ENCODE assay signal across 28 mouse cellular contexts in genomic region chr1:36841806-36842205, GRCm38 (mm10).
A peak's percentile ranks its signal among the peaks of the same experiment; 100 is the strongest.
DNase-seq lines count a peak whose midpoint lies in the region; ATAC-seq and TF ChIP-seq lines count a peak whose summit lies in the region.
"Had no signal": no experiment of that assay in that cellular context is flagged by ENCODE, and none has a peak within 500 bp of the region (broad histone marks: within the 10 kb centered on the region; RNA-seq: fewer than 3 reads in every experiment).

No protein-coding gene starts in this region.

- WGBS in embryonic facial prominence, embryonic 14.5 days: 61% methylated on average over 1 of the region's 1 CpGs
- 59% methylated on average over 1 of the region's 1 CpGs for WGBS in embryonic facial prominence, embryonic 10.5 days
- 56% methylated on average over 1 of the region's 1 CpGs for WGBS in heart, adult 2 months

- H3K36me3 ChIP-seq in embryonic facial prominence, embryonic 14.5 days (ENCODE audit: control insufficient read depth, insufficient read depth, low read length): peaks cover 36% of the 10 kb centered on the region
- H3K36me3 ChIP-seq in embryonic facial prominence, embryonic 10.5 days (replicated peaks): peaks cover 47% of the 10 kb centered on the region
- peaks cover 18% of the 10 kb centered on the region for H3K36me3 ChIP-seq in heart, adult 2 months (ENCODE audit: control insufficient read depth, insufficient read depth, low read length)

- no peak for ATAC-seq in embryonic facial prominence, embryonic 14.5 days (ENCODE audit: low read depth)
- ATAC-seq: activated CD4-positive, CD25-positive, alpha-beta regulatory T cell, adult 4 months; CD4-positive, CD25-positive, alpha-beta regulatory T cell, adult 4 months; forebrain, embryonic 13.5 days; forebrain, embryonic 16.5 days; hindbrain, postnatal 0 days; inflammation-experienced regulatory T-cells, adult 6 months; intestine, embryonic 16.5 days had no signal

- no peaks in the 10 kb centered on the region for H3K27me3 ChIP-seq in embryonic facial prominence, embryonic 14.5 days (replicated peaks; ENCODE audit: control insufficient read depth, insufficient read depth, low read length)
- H3K27me3 ChIP-seq in embryonic facial prominence, embryonic 10.5 days (replicated peaks; ENCODE audit: low read depth, poor library complexity, severe bottlenecking): no peaks in the 10 kb centered on the region
- no peaks in the 10 kb centered on the region for H3K27me3 ChIP-seq in heart, adult 2 months (ENCODE audit: control insufficient read depth, insufficient read depth, low read length)
- H3K27me3 ChIP-seq: embryonic facial prominence, embryonic 13.5 days; forebrain, embryonic 13.5 days; heart, embryonic 12.5 days; heart, embryonic 15.5 days had no signal

- no peak for TF ChIP-seq POLR2A in heart, adult 2 months (IDR thresholded peaks at IDR 0.05; ENCODE audit: insufficient read depth, low read depth, low read length)

- no peak for TF ChIP-seq CTCF in heart, adult 2 months (IDR thresholded peaks at IDR 0.05)

- no peak for TF ChIP-seq EP300 in heart, adult 2 months (IDR thresholded peaks at IDR 0.05; ENCODE audit: insufficient read depth, low read depth, low read length)

- H3K9ac ChIP-seq in embryonic facial prominence, embryonic 14.5 days (ENCODE audit: low read depth, low read length): no peak overlapping the region
- H3K9ac ChIP-seq in heart, adult 2 months (ENCODE audit: low read depth, low read length): no peak overlapping the region
- H3K9ac ChIP-seq: embryonic facial prominence, embryonic 13.5 days; forebrain, embryonic 13.5 days; heart, embryonic 12.5 days; heart, embryonic 15.5 days; hindbrain, embryonic 14.5 days had no signal

- no peak overlapping the region for H3K27ac ChIP-seq in embryonic facial prominence, embryonic 14.5 days (replicated peaks; ENCODE audit: low read depth, low read length)
- no peak overlapping the region for H3K27ac ChIP-seq in embryonic facial prominence, embryonic 10.5 days (replicated peaks)
- H3K27ac ChIP-seq in heart, adult 2 months: peak overlapping the region; percentile 16; the same call in 1 of the 2 replicates
- H3K27ac ChIP-seq: embryonic facial prominence, embryonic 13.5 days; forebrain, embryonic 10.5 days; forebrain, embryonic 13.5 days; heart, embryonic 15.5 days; hindbrain, embryonic 14.5 days; hindbrain, postnatal 0 days had no signal

- H3K9me3 ChIP-seq in embryonic facial prominence, embryonic 14.5 days (ENCODE audit: control insufficient read depth, low read length): no peaks in the 10 kb centered on the region
- no peaks in the 10 kb centered on the region for H3K9me3 ChIP-seq in embryonic facial prominence, embryonic 10.5 days
- H3K9me3 ChIP-seq: embryonic facial prominence, embryonic 13.5 days; forebrain, embryonic 10.5 days; heart, embryonic 12.5 days; heart, embryonic 15.5 days had no signal

- intact Hi-C loops in heart, adult 2 months (cut with DNase I): no loop called here
- intact Hi-C loops in heart, postnatal 10 days (cut with DNase I): loop anchor here (5.0 kb wide), 1 partner anchor 80 kb away; no protein-coding TSS in a partner anchor

- peaks cover 6% of the 10 kb centered on the region for H3K79me2 ChIP-seq in heart, adult 2 months (replicated peaks; ENCODE audit: control insufficient read depth, insufficient read depth, low read length)

- peak; percentile 9 for DNase-seq in embryonic facial prominence, embryonic 14.5 days (ENCODE audit: low spot score)
- no peak for DNase-seq in embryonic facial prominence, embryonic 10.5 days (ENCODE audit: low spot score)
- DNase-seq in heart, adult 2 months: no peak
- no peak for DNase-seq in heart, postnatal 10 days
- peak; percentile 30 for DNase-seq in Muller cell, postnatal 12 days (ENCODE audit: inconsistent ontology term)
- peak; percentile 71 for DNase-seq in retina, postnatal 1 day
- DNase-seq in lung, postnatal 14 days: no peak
- DNase-seq: adrenal gland, adult 8-10 months; adrenal gland, postnatal 25 days; cerebellum, adult 11-12 months; cerebellum, adult 8-10 months; cerebellum, postnatal 10 days; cerebellum, postnatal 36 days; gastrocnemius, postnatal 14 days; heart, postnatal 14 days; heart, postnatal 4 days had no signal

- H3K4me2 ChIP-seq in embryonic facial prominence, embryonic 14.5 days (ENCODE audit: low read depth, low read length): no peak overlapping the region
- H3K4me2 ChIP-seq: embryonic facial prominence, embryonic 13.5 days; forebrain, embryonic 13.5 days; heart, embryonic 12.5 days; heart, embryonic 15.5 days; hindbrain, embryonic 14.5 days had no signal

- 0 out of 2 replicates have a peak, but pooled peaks cover 3% of the 10 kb centered on the region for H3K4me1 ChIP-seq in embryonic facial prominence, embryonic 14.5 days (ENCODE audit: control insufficient read depth, insufficient read depth, low read length)
- H3K4me1 ChIP-seq in embryonic facial prominence, embryonic 10.5 days: peaks cover 11% of the 10 kb centered on the region
- H3K4me1 ChIP-seq in heart, adult 2 months (ENCODE audit: control insufficient read depth, insufficient read depth, low read length): peaks cover 2% of the 10 kb centered on the region

- no peak overlapping the region for H3K4me3 ChIP-seq in embryonic facial prominence, embryonic 14.5 days (ENCODE audit: low read depth, low read length)
- H3K4me3 ChIP-seq in embryonic facial prominence, embryonic 10.5 days: no peak overlapping the region
- H3K4me3 ChIP-seq in heart, adult 2 months: no peak overlapping the region
- H3K4me3 ChIP-seq: embryonic facial prominence, embryonic 13.5 days; forebrain, embryonic 10.5 days; forebrain, embryonic 13.5 days; heart, embryonic 12.5 days; heart, embryonic 15.5 days had no signal

Comparison
In these comparisons a context has a peak if more than half of its experiments do, and no peak if none do; other contexts are left out.
1. DNase-seq: peak in embryonic facial prominence, embryonic 14.5 days (single experiment), Muller cell, postnatal 12 days (single experiment) and retina, postnatal 1 day (single experiment); none in embryonic facial prominence, embryonic 10.5 days (single experiment), heart, adult 2 months (0 of 2), heart, postnatal 10 days (0 of 2) and lung, postnatal 14 days (single experiment).